Mouse (Mus musculus): ENCODE results near the gene Nphp4.
"Not testable (repeated sequence)": the region's sequence is repeated elsewhere in the genome, so short reads cannot be mapped to it uniquely, and the experiment has no call there.

The Nphp4 gene

GRCm38 (mm10) chr4:152480426-152480825 is 3.9 kb downstream of the Nphp4 start:
- no peak for DNase-seq

- no peak for DNase-seq
Measured at GRCm38 (mm10) chr4:152488046-152488445, 11.5 kb downstream of the Nphp4 start.

- no peak for DNase-seq
Measured at GRCm38 (mm10) chr4:152490311-152490710, 13.8 kb downstream of the Nphp4 start.

- DNase-seq: peak; percentile 48 to 82
Measured at GRCm38 (mm10) chr4:152491250-152491899, 14.9 kb downstream of the Nphp4 start.

GRCm38 (mm10) chr4:152494360-152494879 is 17.9 kb downstream of the Nphp4 start:
- DNase-seq: no peak

- DNase-seq: no peak
Measured at GRCm38 (mm10) chr4:152512221-152512925, 35.9 kb downstream of the Nphp4 start.

GRCm38 (mm10) chr4:152514884-152515283 is 38.4 kb downstream of the Nphp4 start:
- DNase-seq: no peak

GRCm38 (mm10) chr4:152519106-152519505 is 42.6 kb downstream of the Nphp4 start:
- no peak for DNase-seq

- DNase-seq: peak; percentile 15 to 57
Measured at GRCm38 (mm10) chr4:152520083-152520482, 43.6 kb downstream of the Nphp4 start.

- no peak for DNase-seq
Measured at GRCm38 (mm10) chr4:152532872-152533271, 56.4 kb downstream of the Nphp4 start.

- no peak for DNase-seq
Measured at GRCm38 (mm10) chr4:152539756-152540155, 63.2 kb downstream of the Nphp4 start.

- DNase-seq: peak; percentile 70 to 71
Measured at GRCm38 (mm10) chr4:152541172-152541571, 64.7 kb downstream of the Nphp4 start.

- no peak for DNase-seq
Measured at GRCm38 (mm10) chr4:152542447-152542846, 65.9 kb downstream of the Nphp4 start.

- DNase-seq: peak in 1 of 2 experiments; percentile 31
Measured at GRCm38 (mm10) chr4:152546481-152546880, 70.0 kb downstream of the Nphp4 start.

GRCm38 (mm10) chr4:152547886-152548663 is 71.6 kb downstream of the Nphp4 start:
- no peak for DNase-seq

- no peak for DNase-seq
Measured at GRCm38 (mm10) chr4:152549507-152550202, 73.1 kb downstream of the Nphp4 start.

GRCm38 (mm10) chr4:152550203-152550549 is 73.7 kb downstream of the Nphp4 start:
- no peak for DNase-seq

GRCm38 (mm10) chr4:152553582-152554285 is 77.2 kb downstream of the Nphp4 start:
- no peak for DNase-seq

- no peak for DNase-seq
Measured at GRCm38 (mm10) chr4:152554421-152554820, 77.9 kb downstream of the Nphp4 start.

- not testable (repeated sequence) for DNase-seq
Measured at GRCm38 (mm10) chr4:152555806-152556205, 79.3 kb downstream of the Nphp4 start.

GRCm38 (mm10) chr4:152558246-152558645 is 81.7 kb downstream of the Nphp4 start:
- no peak for DNase-seq

- DNase-seq: no peak
Measured at GRCm38 (mm10) chr4:152568006-152568405, 91.5 kb downstream of the Nphp4 start.

All from kidney, adult 8-10 months (tissue).